Mouse (Mus musculus) spleen, postnatal 36 days (tissue): ENCODE data around the gene Btbd2.

ENCODE experiments used
- DNase-seq, 2 experiments: peaks; one replicate each; pipeline ENCODE4 v3.0.0; 2022; ENCODE audit warnings: low spot score in 2 of 2, mixed read lengths in 1 of 2

Btbd2 gene

GRCm38 (mm10) chr10:80692249-80693165, 35.6 kb upstream of the Btbd2 start:
- DNase-seq = peak; percentile 75 to 76

GRCm38 (mm10) chr10:80687850-80688249, 31.0 kb upstream of the Btbd2 start:
- DNase-seq = peak; percentile 62 to 78

- DNase-seq = no peak
These were observed 29.7 kb upstream of the Btbd2 start for GRCm38 (mm10) chr10:80686617-80687016.

GRCm38 (mm10) chr10:80684984-80685383, 28.1 kb upstream of the Btbd2 start:
- DNase-seq = peak in 1 of 2 experiments; percentile 57

- DNase-seq = peak; percentile 87 to 90
These were observed 27.3 kb upstream of the Btbd2 start for GRCm38 (mm10) chr10:80684214-80684613.

- no peak for DNase-seq
These were observed 26.8 kb upstream of the Btbd2 start for GRCm38 (mm10) chr10:80683647-80684046.

- DNase-seq = peak; percentile 83 to 85
These were observed 25.1 kb upstream of the Btbd2 start for GRCm38 (mm10) chr10:80682003-80682402.

- DNase-seq = no peak
These were observed 23.4 kb upstream of the Btbd2 start for GRCm38 (mm10) chr10:80680260-80680696.

GRCm38 (mm10) chr10:80679556-80680259, 22.8 kb upstream of the Btbd2 start:
- peak in 1 of 2 experiments; percentile 29 for DNase-seq

- no peak for DNase-seq
These were observed 21.9 kb upstream of the Btbd2 start for GRCm38 (mm10) chr10:80678601-80679377.

GRCm38 (mm10) chr10:80677942-80678436, 21.1 kb upstream of the Btbd2 start, which contains the start of gene Mknk2:
Mknk2 (minus strand) TSS chr10:80678112.
- DNase-seq = peak; percentile 95 to 96

GRCm38 (mm10) chr10:80677128-80677875, 20.4 kb upstream of the Btbd2 start:
- peak in 1 of 2 experiments; percentile 51 for DNase-seq

- DNase-seq = peak; percentile 100
These were observed 19.5 kb upstream of the Btbd2 start for GRCm38 (mm10) chr10:80676198-80676928.

- DNase-seq = no peak
These were observed 18.7 kb upstream of the Btbd2 start for GRCm38 (mm10) chr10:80675405-80676197.

GRCm38 (mm10) chr10:80674851-80675404, 18.1 kb upstream of the Btbd2 start:
- DNase-seq = no peak

GRCm38 (mm10) chr10:80674161-80674711, 17.4 kb upstream of the Btbd2 start:
- DNase-seq = peak in 1 of 2 experiments; percentile 36

GRCm38 (mm10) chr10:80673690-80674089, 16.8 kb upstream of the Btbd2 start:
- DNase-seq = no peak

GRCm38 (mm10) chr10:80671936-80672690, 15.2 kb upstream of the Btbd2 start:
- DNase-seq = no peak
